Mouse (Mus musculus): ENCODE data around the gene Gys2. TPM values are rescaled to one million over a fixed set of nuclear protein-coding genes. Genes with fewer than 3 reads are reported as not detected.

Gys2 gene
- total RNA-seq, 2 experiments from 2014 or later = 1.5 TPM; not detected in 1

- DNase-seq = no peak
Measured at GRCm38 (mm10) chr6:142377081-142377480, 95.8 kb downstream of the Gys2 start.

Other genes with a start within 250 kb of the Gys2 start
- gene Iapp, start 174.7 kb downstream of the Gys2 start, total RNA-seq (2021) = not detected
- not detected for gene Slco1a5, start 150.1 kb downstream of the Gys2 start, total RNA-seq (2021)
- 10 to 100 TPM; 11.4 to 12.3 TPM for gene Pyroxd1, start 127.5 kb downstream of the Gys2 start, total RNA-seq (2021)
- gene Recql, start 86.0 kb downstream of the Gys2 start, total RNA-seq (2021) = 10 to 100 TPM in 1 of 2 experiments, 1 to 10 TPM in 1; 7.1 to 13.0 TPM
- 10 to 100 TPM; 15.2 to 15.6 TPM for gene Golt1b, start 85.9 kb downstream of the Gys2 start, total RNA-seq (2021)
- gene Spx, start 59.7 kb downstream of the Gys2 start, total RNA-seq (2021) = not detected
- gene Ldhb, start 34.8 kb upstream of the Gys2 start, total RNA-seq (2021) = 1,000 to 10,000 TPM; 3,158 to 3,186 TPM
- 10 to 100 TPM; 15.8 to 19.6 TPM for gene Kcnj8, start 98.5 kb upstream of the Gys2 start, total RNA-seq (2021)
- 100 to 1,000 TPM; 236 to 257 TPM for gene Abcc9, start 229.2 kb upstream of the Gys2 start, total RNA-seq (2021)